Mouse (Mus musculus): ENCODE results near the gene Rasa3. TPM values are rescaled to one million over a fixed set of nuclear protein-coding genes. Genes with fewer than 3 reads are reported as not detected.

Gene Rasa3
- polyA plus RNA-seq, 1 experiment: 67.0 TPM

DNA sequence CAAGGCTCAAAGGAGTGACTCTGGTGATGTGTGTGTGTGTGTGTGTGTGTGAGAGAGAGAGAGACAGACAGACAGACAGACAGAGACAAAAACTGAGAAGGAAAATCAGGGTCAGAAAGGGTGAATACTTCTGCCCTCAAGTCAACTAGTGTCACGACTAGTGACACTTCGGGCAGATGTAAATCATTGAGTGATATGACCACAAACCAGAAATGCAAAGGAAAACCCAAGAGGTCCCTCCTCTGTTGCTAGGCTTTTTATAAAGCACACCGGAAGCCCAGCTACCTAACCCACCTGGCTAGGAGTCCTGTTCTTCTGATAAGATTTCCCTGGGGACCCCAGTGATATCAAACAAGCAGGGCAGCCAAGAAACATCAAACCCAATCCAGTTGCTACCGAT lies 2.3 kb downstream of the Rasa3 start:
- peaks cover 73% of the 10 kb centered on the region for H3K79me2 ChIP-seq (ENCODE audit: control insufficient read depth, insufficient read depth)
- peaks cover 8% of the 10 kb centered on the region for H3K36me3 ChIP-seq (ENCODE audit: control insufficient read depth, insufficient read depth)
- H3K4me3 ChIP-seq (ENCODE audit: insufficient read depth, poor library complexity, severe bottlenecking): peak overlapping the region; percentile 81
- peaks cover 62% of the 10 kb centered on the region for H3K79me3 ChIP-seq (ENCODE audit: low read depth)
- TF ChIP-seq MAX (IDR thresholded peaks at IDR 0.05): no peak
- no peak for TF ChIP-seq CEBPB (IDR thresholded peaks at IDR 0.05; ENCODE audit: low read depth)
- no peak for TF ChIP-seq MYOG (IDR thresholded peaks at IDR 0.05; ENCODE audit: control insufficient read depth, extremely low read depth, insufficient read length)
- no peak for TF ChIP-seq USF1 (IDR thresholded peaks at IDR 0.05; ENCODE audit: low read depth)
- no peak for TF ChIP-seq CTCF (IDR thresholded peaks at IDR 0.05; ENCODE audit: control insufficient read depth, insufficient read depth, insufficient read length)
- no peak for TF ChIP-seq MYOD1 (IDR thresholded peaks at IDR 0.05; ENCODE audit: control insufficient read depth, insufficient read length, low read depth)
- TF ChIP-seq FOSL1 (IDR thresholded peaks at IDR 0.05; ENCODE audit: insufficient read depth, low read length, poor library complexity, severe bottlenecking): no peak
- no peaks in the 10 kb centered on the region for H3K27me3 ChIP-seq (ENCODE audit: control insufficient read depth, insufficient read depth, insufficient read length)
- H3ac ChIP-seq (ENCODE audit: control insufficient read depth, insufficient read length, low read depth): peak overlapping the region; percentile 19

DNA sequence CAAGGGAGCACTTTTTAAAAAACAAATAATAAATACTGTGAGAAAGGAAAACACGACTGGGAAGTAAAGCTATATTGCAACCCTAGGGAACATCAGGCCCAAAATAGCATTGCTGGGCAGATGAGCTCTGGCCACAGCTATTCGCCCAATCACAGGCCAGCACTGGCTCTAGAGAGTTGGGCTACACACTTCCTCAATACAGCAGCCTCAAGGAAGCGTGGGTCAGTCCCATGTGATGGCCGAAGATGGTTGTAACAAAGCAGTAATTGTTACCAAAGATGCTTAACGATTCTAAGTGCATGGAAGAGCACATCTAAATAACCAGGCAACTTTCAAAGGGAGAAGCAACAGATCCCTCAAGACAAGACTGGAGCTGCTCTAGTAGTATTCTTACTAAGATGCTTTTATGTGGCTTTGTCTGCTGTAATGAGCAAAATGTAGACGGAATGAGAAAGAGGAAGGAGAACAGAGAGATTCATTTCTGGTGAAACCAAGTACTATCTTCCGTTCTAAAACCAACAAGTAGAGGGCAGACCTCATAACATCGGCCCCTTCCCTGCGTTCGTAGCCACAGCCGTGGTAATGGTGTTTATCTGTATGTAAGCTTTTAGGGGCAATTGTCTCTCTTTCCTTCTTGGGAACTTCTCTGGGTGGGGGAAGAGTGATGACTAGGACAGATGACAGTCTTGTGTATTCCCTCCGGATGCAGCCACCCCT lies 3.0 kb downstream of the Rasa3 start:
- peaks cover 8% of the 10 kb centered on the region for H3K36me3 ChIP-seq (ENCODE audit: control insufficient read depth, insufficient read depth)
- H3K79me3 ChIP-seq (ENCODE audit: low read depth): peaks cover 68% of the 10 kb centered on the region
- peak; percentile 25 for TF ChIP-seq MAX (IDR thresholded peaks at IDR 0.05)
- no peak for TF ChIP-seq CTCF (IDR thresholded peaks at IDR 0.05; ENCODE audit: control insufficient read depth, insufficient read depth, insufficient read length)
- no peak for TF ChIP-seq MYOD1 (IDR thresholded peaks at IDR 0.05; ENCODE audit: control insufficient read depth, insufficient read length, low read depth)
- TF ChIP-seq FOSL1 (IDR thresholded peaks at IDR 0.05; ENCODE audit: insufficient read depth, low read length, poor library complexity, severe bottlenecking): no peak
- TF ChIP-seq CEBPB (IDR thresholded peaks at IDR 0.05; ENCODE audit: low read depth): no peak
- TF ChIP-seq MYOG (IDR thresholded peaks at IDR 0.05; ENCODE audit: control insufficient read depth, extremely low read depth, insufficient read length): no peak
- no peak for TF ChIP-seq USF1 (IDR thresholded peaks at IDR 0.05; ENCODE audit: low read depth)
- H3K27me3 ChIP-seq (ENCODE audit: control insufficient read depth, insufficient read depth, insufficient read length): no peaks in the 10 kb centered on the region
- peak overlapping the region; percentile 19 for H3ac ChIP-seq (ENCODE audit: control insufficient read depth, insufficient read length, low read depth)
- peak overlapping the region; percentile 81 for H3K4me3 ChIP-seq (ENCODE audit: insufficient read depth, poor library complexity, severe bottlenecking)
- H3K79me2 ChIP-seq (ENCODE audit: control insufficient read depth, insufficient read depth): peaks cover 80% of the 10 kb centered on the region

DNA sequence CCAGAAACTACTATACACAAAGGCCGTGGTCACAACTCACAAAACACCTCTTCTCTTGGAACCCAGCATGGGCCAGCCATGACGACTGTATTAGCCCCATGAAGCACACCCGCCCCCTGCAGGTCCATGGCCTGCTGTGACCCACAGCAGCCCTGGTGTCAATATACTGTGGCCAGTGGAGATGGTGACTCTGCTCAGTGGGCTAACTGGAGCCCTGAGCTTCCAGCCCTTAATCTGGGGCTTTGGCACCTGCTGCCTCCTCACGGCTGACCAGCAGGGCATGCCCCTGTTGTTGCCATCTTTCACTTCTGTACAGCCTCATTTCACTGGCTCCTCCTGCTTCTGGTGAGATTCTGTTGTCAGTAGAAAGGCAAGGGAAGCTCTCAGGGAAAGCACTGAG lies 4.2 kb downstream of the Rasa3 start:
- Histone ChIP-seq H3K27me3 (ENCODE audit: control insufficient read depth, insufficient read depth, insufficient read length) (no peaks in the 10 kb centered on the region), H3ac (ENCODE audit: control insufficient read depth, insufficient read length, low read depth) (no peak overlapping the region), H3K79me3 (ENCODE audit: low read depth) (peaks cover 74% of the 10 kb centered on the region), H3K36me3 (ENCODE audit: control insufficient read depth, insufficient read depth) (peaks cover 8% of the 10 kb centered on the region), H3K4me3 (ENCODE audit: insufficient read depth, poor library complexity, severe bottlenecking) (no peak overlapping the region), H3K79me2 (ENCODE audit: control insufficient read depth, insufficient read depth) (peaks cover 91% of the 10 kb centered on the region)
- TF ChIP-seq MAX (IDR thresholded peaks at IDR 0.05) (no peak), CTCF (IDR thresholded peaks at IDR 0.05; ENCODE audit: control insufficient read depth, insufficient read depth, insufficient read length) (peak; percentile 53)

DNA sequence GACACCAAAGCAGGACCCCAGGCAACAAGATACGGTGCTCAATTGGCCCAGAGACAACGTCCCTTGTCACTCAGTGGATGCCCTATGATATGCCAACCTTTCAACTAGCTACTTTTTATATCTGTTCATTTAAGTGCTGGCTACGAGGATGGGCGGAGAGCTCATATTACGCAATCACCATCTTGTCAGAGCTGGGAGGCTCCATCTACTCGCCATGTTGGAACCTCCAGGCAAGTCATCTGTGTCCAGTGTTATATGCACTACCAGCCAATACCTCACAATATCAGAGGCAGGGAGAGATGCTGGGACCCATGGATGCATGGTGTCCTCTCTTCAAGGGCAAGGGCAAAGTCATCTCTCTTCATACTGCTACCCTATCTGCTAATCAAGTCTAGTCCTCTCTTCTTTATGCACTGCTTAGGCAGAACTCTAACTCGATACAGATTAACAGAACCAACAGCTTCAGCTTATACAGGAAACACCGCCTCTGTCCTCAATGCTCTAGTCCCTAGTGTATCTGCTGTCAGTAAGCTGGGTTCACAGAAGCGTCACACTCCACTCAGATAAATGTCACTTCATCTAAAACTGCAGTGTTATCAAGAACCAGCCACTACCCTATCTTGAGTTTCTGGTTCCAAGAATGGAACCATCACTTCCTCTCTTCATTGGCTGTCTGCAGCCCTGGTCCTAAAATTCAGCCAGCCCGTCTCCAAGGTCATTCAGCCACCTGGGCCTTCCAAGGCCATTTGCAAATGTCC lies 6.0 kb downstream of the Rasa3 start:
- peaks cover 16% of the 10 kb centered on the region for H3K36me3 ChIP-seq (ENCODE audit: control insufficient read depth, insufficient read depth)
- no peaks in the 10 kb centered on the region for H3K27me3 ChIP-seq (ENCODE audit: control insufficient read depth, insufficient read depth, insufficient read length)
- TF ChIP-seq CEBPB (IDR thresholded peaks at IDR 0.05; ENCODE audit: low read depth) (peak; percentile 82), FOSL1 (IDR thresholded peaks at IDR 0.05; ENCODE audit: insufficient read depth, low read length, poor library complexity, severe bottlenecking) (no peak)
- H3K79me3 ChIP-seq (ENCODE audit: low read depth): peaks cover 89% of the 10 kb centered on the region
- no peak overlapping the region for H3K4me3 ChIP-seq (ENCODE audit: insufficient read depth, poor library complexity, severe bottlenecking)
- H3K79me2 ChIP-seq (ENCODE audit: control insufficient read depth, insufficient read depth): peaks cover 99% of the 10 kb centered on the region
- no peak overlapping the region for H3ac ChIP-seq (ENCODE audit: control insufficient read depth, insufficient read length, low read depth)

DNA sequence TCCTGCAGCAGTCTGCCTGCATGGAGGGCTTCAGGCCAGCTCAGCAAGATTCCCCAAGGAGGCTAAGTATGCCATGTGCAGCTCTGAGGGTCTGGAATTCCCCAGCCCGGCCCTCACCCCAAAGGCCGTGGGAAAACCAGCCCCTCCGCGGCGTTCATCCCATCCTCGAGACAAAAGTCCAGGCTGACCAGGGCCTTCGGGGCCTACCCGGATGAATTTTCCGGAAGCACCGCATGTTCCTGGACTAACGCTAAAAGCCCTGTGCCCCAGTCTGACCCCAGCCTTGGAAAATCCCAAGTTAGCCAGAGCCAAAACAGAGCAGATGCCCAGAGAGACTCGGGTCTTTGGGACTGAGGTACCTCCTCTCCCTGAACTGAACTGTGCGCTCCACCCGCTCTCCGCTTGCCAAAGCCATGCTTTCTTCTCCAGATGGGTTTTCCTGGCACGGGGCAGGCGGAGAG lies 7.4 kb downstream of the Rasa3 start:
- Histone ChIP-seq H3K79me2 (ENCODE audit: control insufficient read depth, insufficient read depth) (peaks cover 99% of the 10 kb centered on the region), H3K36me3 (ENCODE audit: control insufficient read depth, insufficient read depth) (peaks cover 23% of the 10 kb centered on the region), H3K4me3 (ENCODE audit: insufficient read depth, poor library complexity, severe bottlenecking) (no peak overlapping the region), H3K79me3 (ENCODE audit: low read depth) (peaks cover 90% of the 10 kb centered on the region), H3K27me3 (ENCODE audit: control insufficient read depth, insufficient read depth, insufficient read length) (no peaks in the 10 kb centered on the region), H3ac (ENCODE audit: control insufficient read depth, insufficient read length, low read depth) (peak overlapping the region; percentile 8)
- TF ChIP-seq MAX (IDR thresholded peaks at IDR 0.05) (no peak), MYOD1 (IDR thresholded peaks at IDR 0.05; ENCODE audit: control insufficient read depth, insufficient read length, low read depth) (no peak), USF1 (IDR thresholded peaks at IDR 0.05; ENCODE audit: low read depth) (no peak), CEBPB (IDR thresholded peaks at IDR 0.05; ENCODE audit: low read depth) (no peak), FOSL1 (IDR thresholded peaks at IDR 0.05; ENCODE audit: insufficient read depth, low read length, poor library complexity, severe bottlenecking) (no peak), CTCF (IDR thresholded peaks at IDR 0.05; ENCODE audit: control insufficient read depth, insufficient read depth, insufficient read length) (no peak), MYOG (IDR thresholded peaks at IDR 0.05; ENCODE audit: control insufficient read depth, extremely low read depth, insufficient read length) (no peak)
